Mouse (Mus musculus) liver, adult (tissue): Measurements from ENCODE around the gene Nkx2-1.

ENCODE experiments used
- GATA4 ChIP-seq: IDR thresholded peaks from 2 replicates; pipeline ENCODE4 v1.6.1; 2014; ENCODE audit warnings: mild to moderate bottlenecking, low read length; ENCODE audit not compliant: insufficient replicate concordance

Nkx2-1 gene

GRCm38 (mm10) chr12:56536884-56537265 lies at the start of gene Nkx2-1:
TSS of gene Nkx2-1 (minus strand) at chr12:56536908.
- no peak for TF ChIP-seq GATA4

- TF ChIP-seq GATA4: no peak
These were observed 4.4 kb upstream of the Nkx2-1 start for GRCm38 (mm10) chr12:56541068-56541467.

- no peak for TF ChIP-seq GATA4
These were observed 3.9 kb upstream of the Nkx2-1 start for GRCm38 (mm10) chr12:56540591-56540990.

- no peak for TF ChIP-seq GATA4
These were observed 1.9 kb upstream of the Nkx2-1 start for GRCm38 (mm10) chr12:56538601-56539000.

- TF ChIP-seq GATA4: no peak
These were observed 1.2 kb upstream of the Nkx2-1 start for GRCm38 (mm10) chr12:56537931-56538330.

- no peak for TF ChIP-seq GATA4
These were observed 634 bp upstream of the Nkx2-1 start for GRCm38 (mm10) chr12:56537342-56537741.

GRCm38 (mm10) chr12:56536174-56536883 lies 379 bp downstream of the Nkx2-1 start:
- no peak for TF ChIP-seq GATA4

GRCm38 (mm10) chr12:56535411-56536173 lies 1.1 kb downstream of the Nkx2-1 start:
- TF ChIP-seq GATA4: no peak

GRCm38 (mm10) chr12:56534651-56535326 lies 1.9 kb downstream of the Nkx2-1 start:
- no peak for TF ChIP-seq GATA4

- TF ChIP-seq GATA4: no peak
These were observed 2.4 kb downstream of the Nkx2-1 start for GRCm38 (mm10) chr12:56534311-56534650.

- no peak for TF ChIP-seq GATA4
These were observed 3.0 kb downstream of the Nkx2-1 start for GRCm38 (mm10) chr12:56533501-56534310.

- TF ChIP-seq GATA4: no peak
These were observed 3.7 kb downstream of the Nkx2-1 start for GRCm38 (mm10) chr12:56532986-56533495.

- TF ChIP-seq GATA4: no peak
These were observed 4.6 kb downstream of the Nkx2-1 start for GRCm38 (mm10) chr12:56532142-56532541.

GRCm38 (mm10) chr12:56531051-56531620 lies 5.6 kb downstream of the Nkx2-1 start:
- no peak for TF ChIP-seq GATA4

GRCm38 (mm10) chr12:56529931-56530330 lies 6.8 kb downstream of the Nkx2-1 start:
- TF ChIP-seq GATA4: no peak
